Mouse (Mus musculus): Measurements from ENCODE around the gene Sdhaf4.

Sdhaf4 gene

DNA sequence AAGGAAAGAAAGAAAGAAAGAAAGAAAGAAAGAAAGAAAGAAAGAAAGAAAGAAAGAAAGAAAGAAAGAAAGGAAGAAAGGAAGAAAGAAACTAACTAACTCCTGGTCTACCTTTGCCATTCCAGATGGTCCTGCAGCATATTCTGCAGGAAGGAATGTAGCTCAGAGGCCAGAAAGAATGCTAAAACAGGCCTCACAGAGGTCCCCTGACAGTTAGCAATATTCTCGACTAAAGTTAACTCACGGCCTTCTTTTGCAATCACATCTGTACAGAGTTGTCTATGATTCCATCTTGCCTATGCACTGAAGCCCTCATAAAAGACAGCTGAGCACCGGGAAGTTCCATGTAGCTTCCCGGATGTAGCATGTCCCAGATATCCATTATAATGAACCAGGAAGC, 49.9 kb downstream of the Sdhaf4 start:
- no peak for DNase-seq (ENCODE audit: low read depth, low spot score)

DNA sequence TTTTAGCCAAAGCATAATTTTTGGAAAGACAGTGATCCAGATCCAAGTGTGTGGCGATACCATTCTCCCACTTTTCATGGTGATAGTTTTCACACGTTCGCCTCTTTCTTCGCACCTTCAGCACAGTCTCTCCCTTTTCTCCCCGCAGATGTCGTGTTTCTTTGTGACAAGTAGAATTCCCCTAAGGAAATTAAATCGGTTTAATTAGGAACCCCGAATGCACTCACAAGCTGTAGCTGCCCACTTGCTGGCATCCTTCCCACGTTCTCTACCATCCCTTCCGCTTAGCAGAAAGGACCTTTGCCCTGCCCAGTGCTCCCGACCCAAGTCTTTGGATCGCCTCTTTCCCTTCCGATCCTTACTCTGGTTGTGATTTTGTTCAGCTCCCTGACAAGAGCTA, 51.5 kb downstream of the Sdhaf4 start:
- DNase-seq (ENCODE audit: low read depth, low spot score) = no peak

DNA sequence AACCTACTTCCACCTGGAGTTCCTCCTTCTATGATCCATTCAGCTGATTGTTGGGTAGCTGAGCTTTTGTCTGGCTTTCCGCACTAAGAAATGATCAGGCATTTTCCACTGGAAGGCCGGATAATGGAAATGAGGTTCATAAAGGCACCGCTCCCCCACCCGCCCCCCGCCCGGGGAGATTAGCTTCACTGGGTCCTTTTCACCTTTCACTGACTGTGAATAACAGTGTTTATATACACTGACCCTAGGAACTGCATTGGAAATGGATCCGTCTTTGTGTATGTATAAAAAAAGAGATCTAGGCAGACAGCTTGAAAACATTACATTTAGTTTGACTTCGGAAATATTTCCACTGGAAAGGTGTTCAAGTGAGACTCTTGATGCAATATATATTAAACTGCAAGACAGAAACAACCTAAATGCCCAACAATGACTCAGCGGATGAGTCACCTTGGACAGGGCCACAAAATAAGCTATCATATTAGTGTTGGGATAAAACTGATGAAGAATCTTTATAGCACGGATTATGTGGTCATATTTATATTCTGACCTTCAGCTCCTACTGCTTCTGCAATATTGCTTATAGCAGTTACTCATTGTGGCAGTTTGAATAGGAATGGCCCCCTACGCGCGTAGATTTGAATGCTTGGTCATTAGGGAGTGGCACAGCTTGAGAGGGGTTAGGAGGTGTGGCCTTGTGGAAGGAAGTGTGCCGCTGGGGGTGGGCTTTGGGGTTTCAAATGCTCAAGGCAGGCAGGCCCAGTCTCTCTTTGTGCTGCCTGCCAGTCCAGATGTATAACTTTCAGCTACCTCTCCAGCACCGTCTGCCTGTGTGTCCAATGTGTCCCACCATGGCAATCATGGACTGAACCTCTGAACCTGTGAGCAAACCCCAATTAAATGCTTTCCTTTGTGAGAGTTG, 56.4 kb downstream of the Sdhaf4 start:
- DNase-seq (ENCODE audit: low read depth, low spot score) = peak; percentile 80

DNA sequence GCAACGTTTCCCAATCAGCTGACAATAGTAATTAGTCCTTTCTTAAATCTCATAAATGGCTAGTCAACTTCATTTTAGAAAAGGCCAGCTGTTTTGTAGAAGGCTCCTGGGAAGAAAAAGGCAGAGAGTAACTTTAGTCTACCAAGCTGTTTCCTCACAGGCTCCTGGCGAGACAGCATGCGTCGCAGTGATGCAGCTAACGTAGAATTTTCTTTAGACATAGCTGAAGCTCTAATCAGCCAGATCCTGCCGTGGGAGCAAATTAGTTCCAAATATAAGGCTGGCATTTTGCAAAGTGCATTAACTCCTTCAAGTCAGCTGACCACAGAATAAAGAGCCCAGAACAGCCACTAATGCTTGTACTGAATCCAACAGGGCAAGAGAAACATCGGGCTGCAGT, 57.2 kb downstream of the Sdhaf4 start:
- no peak for DNase-seq (ENCODE audit: low read depth, low spot score)
